Mouse (Mus musculus) forebrain, embryonic 15.5 days (tissue): ENCODE measurements at regions not wholly inside any gene's neighbourhood (a gene's known extent, or its start where the extent isn't known, plus 50 kb on each side); places are given as distances from the start of the nearest gene placed in this dataset.
A peak's percentile ranks its signal among the peaks of the same experiment; 100 is the strongest.

Source experiments
- ATAC-seq: fragments of 200-750 bp; cut with Nextera tagmentation; replicated peaks from 2 replicates; pipeline ENCODE4 v1.8.0; 2017; ENCODE audit warnings: mild to moderate bottlenecking, moderate TSS enrichment, moderate library complexity
- H3K27ac ChIP-seq: fragments of 300-500 bp; sonication (generic); replicated peaks from 2 replicates; pipeline ENCODE4 v1.5.1; 2015; ENCODE audit warnings: mild to moderate bottlenecking, inconsistent platforms
- H3K27me3 ChIP-seq: fragments of 300-500 bp; sonication (generic); 2 replicates; pipeline ENCODE4 v1.6.1; 2015; ENCODE audit warnings: inconsistent platforms
- H3K36me3 ChIP-seq: fragments of 300-500 bp; sonication (generic); 2 replicates; pipeline ENCODE4 v1.6.1; 2015; ENCODE audit warnings: mild to moderate bottlenecking, inconsistent platforms
- H3K4me1 ChIP-seq: fragments of 300-500 bp; sonication (generic); 2 replicates; pipeline ENCODE4 v1.6.1; 2015; ENCODE audit warnings: inconsistent platforms
- H3K4me2 ChIP-seq: fragments of 300-500 bp; sonication (generic); replicated peaks from 2 replicates; pipeline ENCODE4 v1.6.1; 2015; ENCODE audit warnings: mild to moderate bottlenecking, inconsistent platforms
- H3K4me3 ChIP-seq: fragments of 300-500 bp; sonication (generic); 2 replicates; pipeline ENCODE4 v1.5.1; 2015; ENCODE audit warnings: mild to moderate bottlenecking, inconsistent platforms
- H3K9ac ChIP-seq: fragments of 300-500 bp; sonication (generic); replicated peaks from 2 replicates; pipeline ENCODE4 v1.6.1; 2015; ENCODE audit warnings: mild to moderate bottlenecking, inconsistent platforms
- H3K9me3 ChIP-seq: fragments of 300-500 bp; sonication (generic); 2 replicates; pipeline ENCODE4 v1.6.1; 2016; ENCODE audit warnings: inconsistent platforms
- WGBS: fragments of 180-500 bp; shearing (Covaris S2); methylation state at CpG from one replicate; pipeline ENCODE4 v1.1.7; 2015; ENCODE audit warnings: mixed read lengths; 5-methylcytosine and 5-hydroxymethylcytosine counted together

DNA sequence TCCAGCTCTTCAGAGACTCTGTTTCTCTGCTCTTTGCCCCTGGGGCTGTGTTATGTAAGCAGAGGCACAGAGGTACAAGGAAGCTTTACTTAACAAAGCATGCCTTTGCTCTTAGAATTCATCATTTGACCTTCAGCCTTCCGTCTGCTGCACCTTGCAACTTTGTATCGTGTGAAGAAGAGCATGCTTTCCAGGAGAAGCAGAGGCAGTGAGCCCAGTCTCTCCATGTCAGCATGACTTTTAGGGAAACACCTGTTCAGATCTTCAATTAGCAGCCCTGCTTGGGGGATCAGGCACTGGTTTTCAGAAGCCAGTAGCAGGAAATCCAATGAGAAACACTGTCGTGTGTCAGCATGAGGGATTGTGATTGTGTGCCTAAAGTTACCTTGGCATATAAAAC, 226.7 kb downstream of the Abcc12 start:
- ATAC-seq: no peak
- Histone ChIP-seq H3K4me3 (no peak overlapping the region), H3K27me3 (no peaks in the 10 kb centered on the region), H3K4me1 (no peaks in the 10 kb centered on the region), H3K9ac (no peak overlapping the region), H3K36me3 (no peaks in the 10 kb centered on the region), H3K27ac (no peak overlapping the region), H3K4me2 (no peak overlapping the region), H3K9me3 (no peaks in the 10 kb centered on the region)
- 80% methylated on average over 3 of the region's 3 CpGs for WGBS

DNA sequence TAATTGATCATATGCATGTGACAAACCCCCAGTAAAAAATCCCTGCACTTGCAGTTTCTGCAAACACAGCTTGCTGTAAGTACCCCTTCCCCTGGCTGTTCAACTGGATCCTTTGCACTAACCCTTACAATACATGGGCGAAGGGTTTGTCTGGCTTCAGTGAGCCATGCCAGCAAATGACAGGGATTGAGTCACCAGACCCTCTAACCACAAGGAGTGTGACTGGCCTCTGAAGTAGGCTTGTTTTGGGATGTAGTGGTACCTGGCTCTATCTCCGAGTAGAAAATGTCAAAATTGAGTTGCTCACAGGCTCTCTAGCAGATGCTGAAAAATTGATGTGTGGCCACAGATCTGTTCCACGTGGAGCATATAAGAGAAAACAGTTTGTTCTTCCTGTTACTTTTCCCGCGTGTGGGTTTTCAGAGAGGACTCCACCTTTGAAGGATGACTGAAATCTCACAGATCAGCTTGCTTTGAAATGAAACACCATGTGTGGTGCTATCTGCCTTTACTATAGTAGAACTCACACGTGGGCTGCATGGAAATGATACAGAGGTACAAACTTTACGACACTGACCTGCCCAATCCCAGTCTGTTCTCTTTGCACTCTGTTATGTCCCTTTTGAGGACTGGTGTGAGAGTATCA, 228.8 kb downstream of the Abcc12 start:
- 79% methylated on average over 7 of the region's 7 CpGs for WGBS
- Histone ChIP-seq H3K4me3 (no peak overlapping the region), H3K4me2 (no peak overlapping the region), H3K4me1 (no peaks in the 10 kb centered on the region), H3K27ac (no peak overlapping the region), H3K27me3 (no peaks in the 10 kb centered on the region), H3K9me3 (no peaks in the 10 kb centered on the region), H3K36me3 (no peaks in the 10 kb centered on the region), H3K9ac (no peak overlapping the region)
- ATAC-seq: no peak

DNA sequence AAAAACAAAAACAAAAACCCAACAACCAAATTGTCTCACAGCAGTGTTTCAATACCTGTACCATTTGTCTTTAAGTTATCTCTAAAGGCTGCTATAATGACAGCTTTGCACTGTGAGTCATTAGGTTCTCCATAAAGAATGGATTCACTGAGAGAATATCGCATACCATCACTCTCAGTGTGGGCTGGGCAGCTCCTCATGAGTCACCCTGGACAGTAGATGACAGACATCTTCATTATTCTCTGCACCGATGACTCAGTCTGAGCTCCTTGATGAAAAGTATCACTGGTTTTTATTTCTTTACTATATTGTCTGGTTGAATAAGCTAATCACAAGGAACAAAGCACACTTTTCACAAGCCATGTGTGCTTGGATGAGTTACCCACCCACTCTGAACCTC, 230.4 kb downstream of the Abcc12 start:
- H3K27me3 ChIP-seq: no peaks in the 10 kb centered on the region
- no peak overlapping the region for H3K27ac ChIP-seq
- H3K9ac ChIP-seq: no peak overlapping the region
- 57% methylated on average over 2 of the region's 2 CpGs for WGBS
- no peak overlapping the region for H3K4me2 ChIP-seq
- no peaks in the 10 kb centered on the region for H3K9me3 ChIP-seq
- H3K4me1 ChIP-seq: no peaks in the 10 kb centered on the region
- H3K4me3 ChIP-seq: no peak overlapping the region
- no peak for ATAC-seq
- H3K36me3 ChIP-seq: no peaks in the 10 kb centered on the region

DNA sequence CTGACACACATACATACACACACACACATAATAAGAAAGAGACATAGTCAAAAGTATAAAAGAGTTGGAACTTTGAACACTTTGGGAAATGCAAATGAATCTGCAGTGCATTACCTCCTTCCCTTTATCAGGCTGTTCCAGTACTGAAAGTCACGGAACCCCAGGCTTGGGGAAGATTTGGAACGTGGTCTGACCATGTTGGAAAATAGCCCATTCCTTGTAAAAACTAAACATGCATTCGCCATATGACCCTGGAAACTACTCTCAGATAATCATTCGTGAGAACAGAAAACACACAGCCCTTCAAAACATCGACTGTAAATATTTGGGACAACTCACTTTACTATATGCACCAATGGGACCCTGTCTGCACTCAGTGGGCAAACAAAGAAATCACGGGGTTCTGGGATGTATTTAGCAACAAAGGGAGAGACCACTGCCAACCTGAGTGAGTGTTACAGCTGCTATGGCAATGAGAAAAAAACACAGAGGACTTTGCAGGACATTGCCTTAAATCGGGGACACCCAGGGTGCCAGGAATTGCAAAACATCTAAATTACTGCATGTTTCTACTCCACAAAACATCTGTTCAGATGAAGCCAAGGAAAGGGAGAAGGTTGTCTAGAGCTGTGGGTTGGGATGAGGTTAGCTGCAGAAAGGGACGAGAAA, 238.3 kb downstream of the Abcc12 start:
- H3K4me3 ChIP-seq: no peak overlapping the region
- WGBS: 62% methylated on average over 8 of the region's 8 CpGs
- no peaks in the 10 kb centered on the region for H3K9me3 ChIP-seq
- no peak overlapping the region for H3K9ac ChIP-seq
- ATAC-seq: no peak
- H3K27ac ChIP-seq: no peak overlapping the region
- no peaks in the 10 kb centered on the region for H3K36me3 ChIP-seq
- H3K27me3 ChIP-seq: no peaks in the 10 kb centered on the region
- H3K4me2 ChIP-seq: no peak overlapping the region
- peaks cover 17% of the 10 kb centered on the region for H3K4me1 ChIP-seq

DNA sequence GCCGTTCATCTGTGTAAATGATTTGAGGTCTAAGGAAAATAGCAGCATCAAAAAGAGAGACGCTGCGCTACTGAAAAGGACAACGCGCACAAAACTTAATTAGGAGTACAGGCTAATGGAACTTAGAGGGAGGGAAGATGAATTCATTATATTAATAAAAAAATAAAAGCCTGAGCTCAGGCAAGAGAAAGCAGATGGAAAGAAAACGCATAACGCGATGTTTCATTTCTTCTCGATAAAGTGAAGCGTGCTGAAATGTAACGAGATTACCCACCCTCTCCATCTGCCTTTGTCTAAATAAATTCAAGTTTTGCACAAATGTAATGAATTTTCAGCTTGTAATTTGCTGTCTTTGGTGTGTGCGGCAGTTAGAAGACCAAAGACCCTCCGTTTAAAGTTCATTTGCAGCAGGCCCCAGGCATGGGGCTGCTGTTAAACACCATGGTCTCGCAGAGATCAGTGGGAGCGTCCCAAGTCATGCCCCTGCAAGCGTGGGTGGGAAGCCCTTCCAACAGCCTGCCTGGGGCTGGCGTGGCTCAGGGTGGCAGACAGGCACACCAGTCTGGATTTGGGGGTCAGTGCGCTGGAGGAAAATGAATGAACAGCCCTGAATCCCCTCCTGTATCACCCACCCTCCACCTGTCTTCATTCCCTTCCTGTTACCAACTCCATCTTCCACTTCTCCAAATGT, 241.8 kb downstream of the Abcc12 start:
- Histone ChIP-seq H3K4me1 (peaks cover 17% of the 10 kb centered on the region), H3K27ac (peak overlapping the region; percentile 68), H3K9me3 (no peaks in the 10 kb centered on the region), H3K4me2 (no peak overlapping the region), H3K27me3 (no peaks in the 10 kb centered on the region), H3K9ac (no peak overlapping the region), H3K36me3 (no peaks in the 10 kb centered on the region), H3K4me3 (no peak overlapping the region)
- ATAC-seq: 0 out of 2 replicates have a peak, but pooled peaks have one; percentile 41
- 54% methylated on average over 18 of the region's 18 CpGs for WGBS

DNA sequence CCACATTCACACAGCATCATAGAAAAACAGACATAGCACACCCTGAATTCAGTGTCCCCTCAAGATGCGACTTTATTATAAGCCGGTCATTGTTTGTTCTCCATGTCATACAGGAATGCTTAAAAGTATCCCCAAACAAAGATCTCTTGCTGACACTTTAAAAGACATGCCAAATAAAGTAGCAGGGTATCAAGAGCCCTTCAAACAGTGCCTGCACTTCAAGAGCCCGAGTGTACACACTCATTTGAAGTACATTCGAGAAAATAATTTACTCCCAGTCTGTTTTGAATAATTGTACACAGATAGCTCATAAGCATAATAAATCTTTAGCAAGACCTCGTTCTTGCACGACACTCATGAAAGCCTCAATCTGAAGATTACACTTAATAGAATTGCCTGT, 249.1 kb downstream of the Abcc12 start:
- no peak overlapping the region for H3K4me3 ChIP-seq
- 56% methylated on average over 6 of the region's 6 CpGs for WGBS
- H3K36me3 ChIP-seq: no peaks in the 10 kb centered on the region
- no peak overlapping the region for H3K4me2 ChIP-seq
- H3K9ac ChIP-seq: no peak overlapping the region
- H3K27ac ChIP-seq: 0 out of 2 replicates have a peak overlapping the region, but pooled peaks have one; percentile 40
- H3K9me3 ChIP-seq: no peaks in the 10 kb centered on the region
- ATAC-seq: no peak
- no peaks in the 10 kb centered on the region for H3K27me3 ChIP-seq
- H3K4me1 ChIP-seq: peaks cover 13% of the 10 kb centered on the region

DNA sequence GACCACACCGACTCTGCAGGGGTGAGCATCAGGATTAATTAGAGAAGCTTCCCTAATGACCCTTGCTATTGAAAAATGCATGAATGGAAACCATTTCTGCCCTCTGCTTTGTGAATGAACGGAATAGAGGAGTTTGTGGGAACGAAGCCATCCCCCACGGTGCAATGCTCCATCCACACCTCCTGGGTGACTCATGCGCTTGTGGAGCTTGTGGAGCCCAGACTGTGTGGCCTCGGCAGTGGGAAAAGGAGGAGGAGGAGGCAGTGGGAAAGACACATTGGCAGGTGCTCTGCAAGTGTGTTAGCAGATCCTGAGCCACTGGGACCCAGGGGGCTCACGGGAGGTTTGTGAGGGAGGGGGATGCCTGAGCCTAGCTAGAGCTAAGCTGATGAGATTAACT, 251.9 kb downstream of the Abcc12 start:
- no peaks in the 10 kb centered on the region for H3K27me3 ChIP-seq
- H3K36me3 ChIP-seq: no peaks in the 10 kb centered on the region
- peaks cover 16% of the 10 kb centered on the region for H3K4me1 ChIP-seq
- H3K4me3 ChIP-seq: no peak overlapping the region
- H3K27ac ChIP-seq: no peak overlapping the region
- no peaks in the 10 kb centered on the region for H3K9me3 ChIP-seq
- ATAC-seq: peak; percentile 64
- H3K9ac ChIP-seq: no peak overlapping the region
- WGBS: 5% methylated on average over 7 of the region's 7 CpGs
- no peak overlapping the region for H3K4me2 ChIP-seq

DNA sequence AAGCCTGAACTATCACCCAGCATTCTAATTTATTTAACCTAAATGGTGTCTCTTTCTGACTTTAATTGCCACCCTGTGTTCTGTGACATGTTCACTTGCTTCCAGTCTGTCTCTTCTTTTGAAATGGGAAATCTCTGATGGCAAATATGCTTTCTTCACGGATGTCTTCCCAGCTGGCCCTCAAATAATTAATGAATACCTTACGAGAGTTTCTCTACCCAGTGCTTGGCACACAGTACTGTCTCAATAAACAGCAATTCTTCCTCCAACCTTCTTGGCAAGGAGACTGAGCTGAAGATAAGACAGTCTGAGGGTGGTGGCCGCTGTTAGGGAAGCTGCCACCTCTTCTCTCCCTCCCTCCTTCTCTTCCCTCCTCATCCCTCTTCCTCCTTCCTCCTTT, 252.5 kb downstream of the Abcc12 start:
- WGBS: 39% methylated on average over 3 of the region's 3 CpGs
- H3K4me3 ChIP-seq: no peak overlapping the region
- no peak overlapping the region for H3K27ac ChIP-seq
- no peaks in the 10 kb centered on the region for H3K9me3 ChIP-seq
- H3K27me3 ChIP-seq: no peaks in the 10 kb centered on the region
- no peak overlapping the region for H3K4me2 ChIP-seq
- ATAC-seq: no peak
- peaks cover 16% of the 10 kb centered on the region for H3K4me1 ChIP-seq
- H3K9ac ChIP-seq: no peak overlapping the region
- H3K36me3 ChIP-seq: no peaks in the 10 kb centered on the region

DNA sequence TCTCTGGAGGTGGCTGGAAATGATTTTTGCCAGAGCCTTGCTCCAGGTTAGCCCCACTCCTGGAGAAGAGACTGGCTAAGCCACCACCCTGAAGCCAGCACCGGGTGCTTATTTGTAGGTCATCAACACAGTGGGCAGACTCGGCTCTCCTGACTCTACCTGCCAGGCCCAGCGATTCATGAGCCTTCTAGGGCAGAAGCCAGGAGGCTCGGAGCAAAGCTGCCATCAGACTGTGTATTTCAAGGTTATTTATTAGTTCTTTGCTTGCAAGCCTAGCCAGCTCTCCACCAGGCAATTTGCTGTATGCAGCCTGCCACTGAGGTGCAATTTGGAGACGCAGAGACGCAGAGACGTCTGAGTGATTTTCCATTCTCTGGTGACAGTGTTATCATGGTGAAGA, 255.4 kb downstream of the Abcc12 start:
- Histone ChIP-seq H3K36me3 (no peaks in the 10 kb centered on the region), H3K4me3 (no peak overlapping the region), H3K4me1 (peaks cover 12% of the 10 kb centered on the region), H3K9ac (no peak overlapping the region), H3K27me3 (no peaks in the 10 kb centered on the region), H3K4me2 (no peak overlapping the region), H3K27ac (peak overlapping the region; percentile 60), H3K9me3 (no peaks in the 10 kb centered on the region)
- WGBS: 80% methylated on average over 7 of the region's 7 CpGs
- ATAC-seq: no peak

DNA sequence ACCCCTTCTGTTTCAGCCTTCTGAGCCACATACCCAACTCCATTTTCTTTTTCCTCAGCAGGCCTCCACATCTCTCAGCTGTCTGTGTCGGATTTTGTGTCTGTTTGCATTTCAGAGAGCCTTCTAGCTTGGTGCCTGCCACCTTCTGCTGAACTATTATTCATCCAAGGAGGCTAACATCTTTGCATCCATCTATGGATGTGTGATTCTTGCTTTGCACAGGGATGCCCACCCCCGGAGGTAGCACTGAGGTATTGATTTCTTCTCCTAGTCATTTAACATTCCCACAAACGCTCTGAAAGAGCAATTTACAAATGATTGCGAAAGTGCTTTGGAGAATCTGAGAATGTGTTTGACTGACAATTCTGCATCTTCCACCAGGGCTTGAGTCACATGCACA, 255.9 kb downstream of the Abcc12 start:
- Histone ChIP-seq H3K9me3 (no peaks in the 10 kb centered on the region), H3K36me3 (no peaks in the 10 kb centered on the region), H3K27ac (peak overlapping the region; percentile 60), H3K4me2 (no peak overlapping the region), H3K4me1 (peaks cover 12% of the 10 kb centered on the region), H3K27me3 (no peaks in the 10 kb centered on the region), H3K9ac (no peak overlapping the region), H3K4me3 (no peak overlapping the region)
- WGBS: 65% methylated on average over 4 of the region's 4 CpGs
- no peak for ATAC-seq

DNA sequence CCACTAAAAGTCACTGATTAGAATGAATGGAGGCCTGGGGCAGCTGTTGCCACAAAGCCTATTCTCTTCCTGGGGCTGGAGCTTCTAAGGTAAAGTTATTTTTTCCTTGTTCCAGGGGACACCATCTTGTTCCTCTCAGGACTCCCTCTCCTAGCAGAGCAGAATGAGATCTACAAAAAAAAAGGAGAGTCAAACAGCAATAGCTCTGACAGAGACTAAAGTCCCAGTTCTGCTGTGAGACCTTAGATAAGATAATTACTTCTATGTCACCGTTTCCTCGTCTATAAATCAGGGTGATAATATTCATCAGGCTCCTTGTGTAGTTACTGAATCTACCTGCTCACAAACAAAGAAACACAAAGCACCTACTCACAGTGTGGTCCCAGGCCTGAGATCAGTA, 256.7 kb downstream of the Abcc12 start:
- 74% methylated on average over 2 of the region's 2 CpGs for WGBS
- no peaks in the 10 kb centered on the region for H3K9me3 ChIP-seq
- no peaks in the 10 kb centered on the region for H3K27me3 ChIP-seq
- peaks cover 8% of the 10 kb centered on the region for H3K4me1 ChIP-seq
- ATAC-seq: no peak
- H3K36me3 ChIP-seq: no peaks in the 10 kb centered on the region
- H3K9ac ChIP-seq: no peak overlapping the region
- no peak overlapping the region for H3K4me3 ChIP-seq
- H3K27ac ChIP-seq: no peak overlapping the region
- H3K4me2 ChIP-seq: no peak overlapping the region

DNA sequence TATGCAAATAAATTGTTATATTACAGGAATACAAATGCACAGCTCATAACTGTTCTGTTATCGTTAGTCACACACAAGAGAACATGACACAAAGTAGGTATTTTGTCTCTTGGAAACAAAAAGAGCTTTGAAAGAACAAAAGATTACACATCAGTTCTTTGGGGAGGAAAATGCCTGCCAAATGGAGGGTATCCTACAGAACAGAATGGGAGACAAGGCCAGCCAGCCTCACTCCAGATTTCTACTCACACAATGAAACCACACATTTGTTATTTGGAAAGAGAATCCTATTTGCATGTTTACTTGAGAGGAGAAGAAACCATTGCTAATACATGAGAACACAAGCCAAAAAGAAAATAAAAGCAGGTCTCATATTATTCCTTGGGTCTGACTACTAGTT, 258.0 kb downstream of the Abcc12 start:
- Histone ChIP-seq H3K9me3 (no peaks in the 10 kb centered on the region), H3K9ac (no peak overlapping the region), H3K27ac (no peak overlapping the region), H3K27me3 (no peaks in the 10 kb centered on the region), H3K36me3 (no peaks in the 10 kb centered on the region), H3K4me2 (no peak overlapping the region), H3K4me3 (no peak overlapping the region), H3K4me1 (peaks cover 4% of the 10 kb centered on the region; the same call in 1 of the 2 replicates)
- 20% methylated on average over 1 of the region's 1 CpGs for WGBS
- no peak for ATAC-seq
